Mouse (Mus musculus) stomach, postnatal 0 days (tissue): ENCODE measurements around the gene Ifi202b.
"Not testable (repeated sequence)": the region's sequence is repeated elsewhere in the genome, so short reads cannot be mapped to it uniquely, and the experiment has no call there.

Experiments used
- CTCF ChIP-seq: IDR thresholded peaks from 2 replicates; pipeline ENCODE4 v1.5.1; 2016; ENCODE audit warnings: antibody characterized with exemption, low read depth, mild to moderate bottlenecking, moderate library complexity
- EP300 ChIP-seq: optimal IDR thresholded peaks from 2 replicates; pipeline ENCODE3; 2016; ENCODE audit warnings: antibody characterized with exemption

DNA sequence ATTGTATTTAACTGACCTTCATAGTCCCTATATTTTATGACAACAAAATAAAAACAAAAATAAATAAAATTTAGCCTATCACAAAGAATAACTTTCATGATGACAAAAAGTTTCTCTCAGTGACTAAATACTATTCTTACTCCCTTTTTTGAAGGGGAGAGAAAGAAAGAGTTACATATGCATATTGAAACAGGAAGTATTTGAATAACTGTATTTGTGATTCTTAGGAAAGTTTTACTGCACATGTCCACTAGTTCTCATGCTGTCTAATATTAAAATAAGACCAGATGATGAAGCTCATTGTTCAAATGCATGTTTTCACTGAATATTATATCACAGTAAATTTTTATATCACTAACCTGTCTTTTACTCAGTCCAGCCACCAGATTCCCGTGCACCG is 41.0 kb downstream of the Ifi202b start:
- not testable (repeated sequence) for TF ChIP-seq CTCF, EP300
